Mouse (Mus musculus): ENCODE data around the gene Slc1a2.

Slc1a2 gene

DNA sequence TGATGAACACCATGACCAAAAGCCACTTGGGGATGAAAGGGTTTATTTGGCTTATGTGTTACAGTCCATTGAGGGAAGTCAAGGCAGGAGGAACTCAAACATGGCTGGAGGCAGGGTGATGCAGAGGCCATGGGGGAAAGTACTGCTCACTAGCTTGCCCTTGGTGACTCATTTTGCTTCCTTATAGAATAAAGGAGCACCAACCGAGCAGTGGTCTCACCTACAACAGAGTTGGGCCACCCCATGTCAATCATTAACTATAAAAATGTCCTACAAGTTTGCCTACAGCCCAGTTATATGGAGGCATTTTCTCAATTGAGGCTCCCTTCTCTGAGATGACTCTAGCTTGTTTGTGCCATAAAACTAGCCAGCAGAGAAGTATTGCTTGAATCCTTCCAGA is 169.4 kb downstream of the Slc1a2 start:
- no peak for DNase-seq

DNA sequence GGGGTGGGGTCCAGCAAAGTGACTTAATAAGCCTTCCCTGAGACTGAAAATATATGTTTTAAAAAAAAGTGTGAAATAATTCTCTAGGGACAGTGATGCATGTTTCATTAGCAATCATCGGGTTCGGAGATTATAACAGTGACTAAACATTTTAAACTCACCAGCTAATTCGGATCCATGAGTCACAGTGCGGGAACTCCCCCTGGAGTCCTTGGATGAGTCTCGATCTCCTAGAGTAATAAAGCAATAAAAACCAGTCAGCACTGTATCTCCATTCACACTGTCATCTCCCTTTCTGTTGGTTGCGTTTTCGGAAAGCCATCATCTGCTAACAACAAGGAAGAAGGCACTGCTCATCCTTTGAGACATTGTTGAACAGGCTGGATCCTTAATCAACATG is 169.9 kb downstream of the Slc1a2 start:
- DNase-seq = no peak

DNA sequence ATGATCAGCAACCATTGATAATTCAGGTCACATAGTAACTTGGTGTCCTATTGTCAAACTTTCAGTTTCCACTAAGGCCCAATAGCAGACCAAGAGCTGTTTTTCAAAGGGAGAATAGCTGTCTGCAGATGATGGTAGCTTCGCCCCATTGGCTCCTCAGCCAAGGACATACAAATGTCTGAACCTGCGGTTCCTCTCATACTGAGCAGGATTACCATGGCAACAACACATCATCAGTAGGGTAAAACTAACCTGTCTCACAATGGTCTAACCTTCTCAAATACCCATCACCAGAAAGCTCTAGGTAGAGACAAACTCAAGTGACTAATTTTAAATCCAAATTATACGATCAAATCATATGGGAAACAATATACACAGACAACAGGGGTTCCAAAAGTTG is 170.7 kb downstream of the Slc1a2 start:
- peak; percentile 36 for DNase-seq

DNA sequence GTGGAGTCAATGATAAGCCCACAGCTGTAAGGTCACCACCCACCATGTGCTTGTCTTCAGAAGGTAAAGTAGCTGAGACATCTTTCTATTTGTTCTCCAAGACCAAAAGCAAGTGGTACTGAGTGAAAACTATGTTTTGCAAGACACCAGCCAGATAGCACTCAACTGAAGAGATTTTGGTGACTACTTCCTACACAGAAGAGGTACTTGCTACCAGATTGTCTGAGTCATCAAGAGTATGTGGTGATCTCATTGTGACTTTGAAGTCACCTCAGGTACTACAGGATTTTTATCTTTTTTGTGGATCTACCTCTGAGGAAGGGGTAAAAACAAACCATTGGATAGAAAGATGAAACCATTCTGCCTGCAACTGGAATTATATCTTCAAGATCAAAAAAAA is 173.1 kb downstream of the Slc1a2 start:
- DNase-seq = no peak

DNA sequence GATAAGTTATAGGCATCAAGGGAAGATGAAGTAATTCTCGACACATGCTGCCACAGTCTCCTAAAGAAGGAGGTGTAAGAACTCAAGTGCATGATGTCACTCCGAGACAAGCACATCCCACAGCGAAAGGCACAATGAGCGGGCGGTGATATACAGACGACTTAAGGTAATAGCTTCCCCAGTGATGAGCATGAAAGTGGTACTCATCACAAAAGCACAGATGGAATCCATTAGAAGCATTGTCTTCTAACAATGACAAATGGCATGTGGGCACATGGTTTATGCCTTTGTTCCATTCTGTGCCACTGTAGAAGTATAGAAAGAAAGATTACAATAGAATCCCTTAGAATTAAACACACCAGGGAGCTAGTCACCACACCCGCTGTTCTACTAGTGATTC is 179.7 kb downstream of the Slc1a2 start:
- DNase-seq = no peak

All from cerebellum, adult 11-12 months (tissue).